Mouse (Mus musculus) hindbrain, embryonic 13.5 days (tissue): ENCODE data around the gene Igfbp4. TPM values are rescaled to one million over a fixed set of nuclear protein-coding genes. Genes with fewer than 3 reads are reported as not detected.

Source experiments
- ATAC-seq: fragments of 200-750 bp; cut with Nextera tagmentation; 2 replicates; pipeline ENCODE4 v1.8.0; 2017; ENCODE audit warnings: moderate TSS enrichment; ENCODE audit not compliant: low FRiP score
- H3K27ac ChIP-seq: fragments of 300-500 bp; sonication (generic); 2 replicates; pipeline ENCODE4 v1.5.1; 2015; ENCODE audit warnings: inconsistent platforms, mild to moderate bottlenecking, moderate library complexity
- H3K27me3 ChIP-seq: fragments of 300-500 bp; sonication (generic); 2 replicates; pipeline ENCODE4 v1.6.1; 2015; ENCODE audit warnings: mild to moderate bottlenecking, inconsistent platforms
- H3K36me3 ChIP-seq: fragments of 300-500 bp; sonication (generic); 2 replicates; pipeline ENCODE4 v1.6.1; 2015; ENCODE audit warnings: mild to moderate bottlenecking, inconsistent platforms
- H3K4me1 ChIP-seq: fragments of 300-500 bp; sonication (generic); replicated peaks from 2 replicates; pipeline ENCODE4 v1.6.1; 2015; ENCODE audit warnings: inconsistent platforms
- H3K4me2 ChIP-seq: fragments of 300-500 bp; sonication (generic); 2 replicates; pipeline ENCODE4 v1.6.1; 2015; ENCODE audit warnings: inconsistent platforms, mild to moderate bottlenecking, moderate library complexity
- H3K4me3 ChIP-seq: fragments of 300-500 bp; sonication (generic); 2 replicates; pipeline ENCODE4 v1.5.1; 2015; ENCODE audit warnings: mild to moderate bottlenecking, inconsistent platforms
- H3K9ac ChIP-seq: fragments of 300-500 bp; sonication (generic); 2 replicates; pipeline ENCODE4 v1.6.1; 2015; ENCODE audit warnings: mild to moderate bottlenecking, inconsistent platforms
- H3K9me3 ChIP-seq: fragments of 300-500 bp; sonication (generic); 2 replicates; pipeline ENCODE4 v1.6.1; 2016; ENCODE audit warnings: inconsistent platforms
- WGBS: fragments of 180-500 bp; shearing (Covaris S2); methylation state at CpG from one replicate; pipeline ENCODE4 v1.1.7; 2015; 5-methylcytosine and 5-hydroxymethylcytosine counted together
- polyA plus RNA-seq: library from polyadenylated mRNA; unstranded; fragments of >200 nt; fragmentation: Nextera tagmentation; extraction: Ambion mirVana; gene quantifications from 2 replicates; pipeline ENCODE4 v1.2.1, GENCODE M21; 2015

Gene Igfbp4
- polyA plus RNA-seq, 1 experiment from 2014 or later, result 194 TPM

- no peaks in the 10 kb centered on the region for H3K27me3 ChIP-seq
- ATAC-seq, result no peak
- H3K27ac ChIP-seq, result no peak within 1 kb of the TSS
- no peaks in the 10 kb centered on the region for H3K4me1 ChIP-seq
- WGBS, result 58% methylated on average over 14 of the region's 14 CpGs
- no peak within 1 kb of the TSS for H3K4me3 ChIP-seq
- no peak within 1 kb of the TSS for H3K9ac ChIP-seq
- no peaks in the 10 kb centered on the region for H3K9me3 ChIP-seq
- no peaks in the 10 kb centered on the region for H3K36me3 ChIP-seq
- H3K4me2 ChIP-seq, result no peak within 1 kb of the TSS
These were observed 48.1 kb downstream of the Igfbp4 start, which contains the start of gene Tns4 for GRCm38 (mm10) chr11:99089077-99089601. Gene Tns4, minus strand, starts transcription at chr11:99089306.

- WGBS, result 89% methylated on average over 8 of the region's 8 CpGs
- no peak overlapping the region for H3K4me2 ChIP-seq
- no peak overlapping the region for H3K9ac ChIP-seq
- no peaks in the 10 kb centered on the region for H3K9me3 ChIP-seq
- no peaks in the 10 kb centered on the region for H3K4me1 ChIP-seq
- ATAC-seq, result no peak
- H3K27me3 ChIP-seq, result no peaks in the 10 kb centered on the region
- H3K36me3 ChIP-seq, result no peaks in the 10 kb centered on the region
- no peak overlapping the region for H3K27ac ChIP-seq
- H3K4me3 ChIP-seq, result no peak overlapping the region
These were observed 49.3 kb downstream of the Igfbp4 start for GRCm38 (mm10) chr11:99090391-99090790.

- 66% methylated on average over 2 of the region's 2 CpGs for WGBS
- Histone ChIP-seq H3K9ac (no peak overlapping the region), H3K4me2 (no peak overlapping the region), H3K27me3 (no peaks in the 10 kb centered on the region), H3K36me3 (no peaks in the 10 kb centered on the region), H3K4me3 (no peak overlapping the region), H3K9me3 (no peaks in the 10 kb centered on the region), H3K4me1 (no peaks in the 10 kb centered on the region), H3K27ac (no peak overlapping the region)
- ATAC-seq, result no peak
These were observed 50.6 kb downstream of the Igfbp4 start for GRCm38 (mm10) chr11:99091666-99092065.

DNA sequence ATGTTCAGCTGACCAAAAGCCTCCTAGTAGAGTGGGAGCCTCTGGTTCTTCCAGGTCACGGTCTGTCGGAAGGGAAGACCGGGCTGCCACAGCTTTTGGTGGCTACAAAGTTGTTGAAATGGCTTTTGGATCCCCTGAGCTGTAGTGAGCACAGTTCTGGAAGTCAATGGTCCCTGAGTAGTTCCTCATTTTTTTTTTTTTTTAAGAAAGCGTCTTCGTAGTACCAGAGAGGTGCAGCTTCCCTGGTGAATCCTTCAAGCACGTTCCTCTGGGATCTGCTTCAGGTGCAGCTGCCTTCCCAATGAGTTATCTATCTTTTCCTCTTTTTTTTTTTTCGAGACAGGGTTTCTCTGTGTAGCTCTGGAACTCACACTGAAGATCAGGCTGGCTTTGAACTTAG lies 52.7 kb downstream of the Igfbp4 start:
- no peak overlapping the region for H3K4me2 ChIP-seq
- ATAC-seq, result no peak
- no peaks in the 10 kb centered on the region for H3K4me1 ChIP-seq
- H3K27me3 ChIP-seq, result no peaks in the 10 kb centered on the region
- H3K9ac ChIP-seq, result no peak overlapping the region
- H3K36me3 ChIP-seq, result no peaks in the 10 kb centered on the region
- no peaks in the 10 kb centered on the region for H3K9me3 ChIP-seq
- no peak overlapping the region for H3K4me3 ChIP-seq
- H3K27ac ChIP-seq, result no peak overlapping the region
- WGBS, result 83% methylated on average over 7 of the region's 7 CpGs

DNA sequence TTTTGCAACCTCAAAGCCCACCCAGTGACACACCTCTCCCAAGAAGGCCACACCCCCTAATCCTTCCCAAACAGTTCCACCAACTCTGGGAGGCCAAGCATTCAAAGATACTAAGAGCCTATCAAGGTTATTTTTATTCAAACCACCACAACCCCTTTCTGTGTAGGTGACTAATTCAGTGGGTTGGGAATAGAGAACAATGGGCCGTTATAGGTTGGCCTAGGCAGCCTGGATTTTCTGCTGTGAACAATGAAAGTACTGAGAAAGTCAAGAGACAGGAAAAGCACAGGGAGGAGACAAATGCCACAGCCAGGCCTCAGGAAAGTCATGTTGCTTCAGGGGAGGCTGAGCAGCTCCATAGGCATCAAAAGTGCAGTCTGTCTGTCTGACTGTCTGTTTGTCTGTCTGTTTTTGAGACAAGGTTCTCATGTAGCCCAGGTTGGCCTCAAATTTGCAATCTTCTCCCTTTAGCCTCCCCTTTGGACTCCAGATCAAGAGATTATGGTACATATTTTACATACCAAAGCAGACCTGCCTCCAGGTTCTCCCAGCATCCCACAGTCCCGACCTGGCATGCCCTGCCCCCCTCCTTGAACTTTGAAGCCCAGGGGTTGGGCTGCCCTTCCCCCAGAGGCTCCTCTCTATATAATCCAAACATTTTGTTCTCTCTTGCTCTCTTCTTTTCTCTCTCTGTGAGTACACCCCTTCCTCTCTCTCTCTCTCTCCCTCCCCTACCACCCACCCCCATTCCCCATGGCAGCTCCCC lies 54.0 kb downstream of the Igfbp4 start:
- ATAC-seq, result no peak
- Histone ChIP-seq H3K9me3 (no peaks in the 10 kb centered on the region), H3K4me3 (no peak overlapping the region), H3K36me3 (no peaks in the 10 kb centered on the region), H3K4me1 (no peaks in the 10 kb centered on the region), H3K27me3 (no peaks in the 10 kb centered on the region), H3K9ac (no peak overlapping the region), H3K27ac (no peak overlapping the region), H3K4me2 (no peak overlapping the region)
- WGBS, result 61% methylated on average over 2 of the region's 2 CpGs

GRCm38 (mm10) chr11:99095759-99096158 lies 54.7 kb downstream of the Igfbp4 start:
- WGBS, result 81% methylated on average over 4 of the region's 4 CpGs
- Histone ChIP-seq H3K36me3 (no peaks in the 10 kb centered on the region), H3K4me3 (no peak overlapping the region), H3K9me3 (no peaks in the 10 kb centered on the region), H3K4me1 (no peaks in the 10 kb centered on the region), H3K27ac (no peak overlapping the region), H3K4me2 (no peak overlapping the region), H3K27me3 (no peaks in the 10 kb centered on the region), H3K9ac (no peak overlapping the region)
- no peak for ATAC-seq

GRCm38 (mm10) chr11:99096417-99096816 lies 55.4 kb downstream of the Igfbp4 start:
- Histone ChIP-seq H3K4me2 (no peak overlapping the region), H3K9me3 (no peaks in the 10 kb centered on the region), H3K27ac (no peak overlapping the region), H3K4me3 (no peak overlapping the region), H3K9ac (no peak overlapping the region), H3K36me3 (no peaks in the 10 kb centered on the region), H3K4me1 (no peaks in the 10 kb centered on the region), H3K27me3 (no peaks in the 10 kb centered on the region)
- WGBS, result 83% methylated on average over 4 of the region's 4 CpGs
- ATAC-seq, result no peak

DNA sequence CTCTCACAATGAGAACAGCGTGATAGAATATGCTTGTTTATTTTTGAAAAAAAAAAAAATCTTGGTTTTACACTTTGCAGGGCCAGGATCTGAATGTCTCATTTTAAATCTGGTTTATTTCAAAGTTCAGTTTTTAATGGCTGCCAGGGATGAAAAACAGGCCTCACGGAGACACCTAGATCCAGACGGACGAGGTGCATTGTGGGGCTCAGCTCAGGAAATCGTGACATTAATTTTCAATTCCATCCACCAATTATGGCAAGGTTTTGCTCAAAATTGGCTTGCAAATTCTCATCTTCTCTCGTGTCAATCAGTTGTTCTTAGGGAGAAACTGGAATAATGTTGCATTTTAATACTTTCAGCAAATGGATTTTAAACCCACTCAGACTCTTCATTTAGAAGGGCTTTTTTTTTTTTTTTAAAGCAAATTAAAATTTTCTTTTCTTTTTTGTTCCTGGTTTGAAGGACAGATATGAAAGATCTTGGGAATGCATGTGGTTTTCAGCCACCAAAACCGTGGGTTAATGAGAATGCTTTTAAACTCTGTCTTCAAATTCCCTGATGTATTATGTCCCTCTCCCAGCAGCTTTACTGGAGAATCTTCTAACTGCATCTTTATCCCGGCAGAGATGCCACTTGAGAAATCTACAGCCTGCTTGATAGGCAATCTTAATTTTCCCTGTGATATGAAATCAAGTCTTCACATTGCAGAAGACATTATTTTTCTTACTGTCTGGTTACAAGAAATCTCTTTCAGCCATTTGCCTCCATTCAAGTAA lies 56.1 kb downstream of the Igfbp4 start:
- no peak overlapping the region for H3K9ac ChIP-seq
- no peaks in the 10 kb centered on the region for H3K36me3 ChIP-seq
- H3K4me1 ChIP-seq, result no peaks in the 10 kb centered on the region
- H3K4me3 ChIP-seq, result no peak overlapping the region
- H3K27ac ChIP-seq, result no peak overlapping the region
- H3K9me3 ChIP-seq, result no peaks in the 10 kb centered on the region
- WGBS, result 74% methylated on average over 8 of the region's 8 CpGs
- H3K27me3 ChIP-seq, result no peaks in the 10 kb centered on the region
- no peak for ATAC-seq
- no peak overlapping the region for H3K4me2 ChIP-seq

GRCm38 (mm10) chr11:99098924-99099323 lies 57.9 kb downstream of the Igfbp4 start:
- 93% methylated on average over 9 of the region's 9 CpGs for WGBS
- Histone ChIP-seq H3K9ac (no peak overlapping the region), H3K27me3 (no peaks in the 10 kb centered on the region), H3K4me1 (no peaks in the 10 kb centered on the region), H3K36me3 (no peaks in the 10 kb centered on the region), H3K4me2 (no peak overlapping the region), H3K4me3 (no peak overlapping the region), H3K27ac (no peak overlapping the region), H3K9me3 (no peaks in the 10 kb centered on the region)
- no peak for ATAC-seq

GRCm38 (mm10) chr11:99099516-99099915 lies 58.5 kb downstream of the Igfbp4 start:
- no peaks in the 10 kb centered on the region for H3K27me3 ChIP-seq
- no peak overlapping the region for H3K27ac ChIP-seq
- no peak overlapping the region for H3K9ac ChIP-seq
- ATAC-seq, result no peak
- no peaks in the 10 kb centered on the region for H3K9me3 ChIP-seq
- no peak overlapping the region for H3K4me2 ChIP-seq
- H3K4me1 ChIP-seq, result no peaks in the 10 kb centered on the region
- no peak overlapping the region for H3K4me3 ChIP-seq
- WGBS, result 78% methylated on average over 7 of the region's 7 CpGs
- no peaks in the 10 kb centered on the region for H3K36me3 ChIP-seq

DNA sequence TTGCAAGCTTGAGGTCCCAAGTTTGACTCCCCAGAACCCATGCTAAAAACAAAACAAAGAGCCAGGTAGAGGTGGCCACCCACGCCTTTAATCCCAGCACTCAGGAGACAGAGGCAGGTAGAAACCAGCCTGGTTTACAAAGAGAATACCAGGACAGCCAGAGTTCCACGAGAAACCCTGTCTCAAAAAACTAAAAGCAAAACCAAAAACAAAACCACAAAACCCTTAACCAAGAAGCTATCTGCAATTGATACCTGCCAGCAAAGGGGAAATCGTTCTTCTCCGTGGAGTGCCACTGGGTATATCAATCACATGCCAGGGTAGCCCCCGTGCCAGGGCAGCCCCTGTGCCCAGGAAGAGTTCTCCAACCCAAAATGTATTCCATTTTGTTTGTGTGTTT lies 59.2 kb downstream of the Igfbp4 start:
- no peak overlapping the region for H3K9ac ChIP-seq
- no peaks in the 10 kb centered on the region for H3K9me3 ChIP-seq
- no peaks in the 10 kb centered on the region for H3K27me3 ChIP-seq
- ATAC-seq, result no peak
- 85% methylated on average over 5 of the region's 5 CpGs for WGBS
- H3K4me3 ChIP-seq, result no peak overlapping the region
- no peaks in the 10 kb centered on the region for H3K4me1 ChIP-seq
- H3K36me3 ChIP-seq, result no peaks in the 10 kb centered on the region
- H3K4me2 ChIP-seq, result no peak overlapping the region
- no peak overlapping the region for H3K27ac ChIP-seq

- Histone ChIP-seq H3K36me3 (no peaks in the 10 kb centered on the region), H3K27ac (no peak overlapping the region), H3K4me1 (no peaks in the 10 kb centered on the region; the same call in 1 of the 2 replicates), H3K9ac (no peak overlapping the region), H3K9me3 (no peaks in the 10 kb centered on the region), H3K4me3 (no peak overlapping the region), H3K4me2 (no peak overlapping the region), H3K27me3 (no peaks in the 10 kb centered on the region)
- no peak for ATAC-seq
- 79% methylated on average over 8 of the region's 8 CpGs for WGBS
These were observed 60.6 kb downstream of the Igfbp4 start for GRCm38 (mm10) chr11:99101693-99102092.
